Mouse (Mus musculus) liver, embryonic 14 days (tissue): ENCODE data around the gene Lonrf2. TPM values are rescaled to one million over a fixed set of nuclear protein-coding genes. Genes with fewer than 3 reads are reported as not detected.

Source experiments
- polyA plus RNA-seq: library from polyadenylated mRNA; depleted of rRNA; stranded (reverse); fragments of >200 nt; gene quantifications from 2 replicates; pipeline ENCODE4 v1.2.3, GENCODE M21; 2012; rRNA removed

The Lonrf2 gene
- 0.10 TPM in 2 replicates for polyA plus RNA-seq

GRCm38 (mm10) chr1:38836477-38836872, at the start of gene Lonrf2:
Lonrf2 (minus strand) TSS chr1:38836711.

Other genes with a start within 250 kb of the Lonrf2 start
- 0.23 and 0.26 TPM in 2 replicates for gene Aff3, start 171.8 kb downstream of the Lonrf2 start, polyA plus RNA-seq
- gene Chst10, start 61.5 kb upstream of the Lonrf2 start, polyA plus RNA-seq: 0.07 and 0.08 TPM in 2 replicates
- not detected in 2 replicates for gene Nms, start 102.4 kb upstream of the Lonrf2 start, polyA plus RNA-seq
- 25.4 and 27.6 TPM in 2 replicates for gene Pdcl3, start 148.9 kb upstream of the Lonrf2 start, polyA plus RNA-seq